Mouse (Mus musculus): ENCODE data around the gene Scml2. TPM values are rescaled to one million over a fixed set of nuclear protein-coding genes. Genes with fewer than 3 reads are reported as not detected.
"Not testable (repeated sequence)": the region's sequence is repeated elsewhere in the genome, so short reads cannot be mapped to it uniquely, and the experiment has no call there.

Scml2 gene
- 1 to 10 TPM in 3 of 4 experiments, under 1 TPM in 1; 0.57 to 2.2 (median 1.3) TPM for total RNA-seq (2022)

- DNase-seq (ENCODE audit: low spot score in 2 of 2): not testable (repeated sequence)
These were observed at the start of gene Scml2 for GRCm38 (mm10) chrX:161116893-161117292. Scml2 (plus strand) TSS chrX:161117193.

- DNase-seq (ENCODE audit: low spot score in 2 of 2): not testable (repeated sequence)
These were observed 41.4 kb upstream of the Scml2 start for GRCm38 (mm10) chrX:161075576-161075975.

GRCm38 (mm10) chrX:161162314-161163068 is 45.5 kb downstream of the Scml2 start:
- DNase-seq (ENCODE audit: low spot score in 2 of 2): peak; percentile 23 to 33

GRCm38 (mm10) chrX:161163069-161163416 is 46.0 kb downstream of the Scml2 start:
- no peak for DNase-seq (ENCODE audit: low spot score in 2 of 2)

- DNase-seq (ENCODE audit: low spot score in 2 of 2): not testable (repeated sequence)
These were observed 170.2 kb downstream of the Scml2 start, which contains the start of gene Gm15262 for GRCm38 (mm10) chrX:161287156-161287555. Gm15262 (plus strand) TSS chrX:161287456.

Other genes with a start within 250 kb of the Scml2 start
- gene Gja6, start 210.1 kb upstream of the Scml2 start, total RNA-seq (2022): 1 to 10 TPM; 1.3 to 2.9 (median 1.9) TPM
- 100 to 1,000 TPM; 136 to 177 (median 147) TPM for gene Cdkl5, start 122.5 kb upstream of the Scml2 start, total RNA-seq (2022)
- not detected for gene Gm15262, start 170.3 kb downstream of the Scml2 start, total RNA-seq (2022)